Mouse (Mus musculus): ENCODE results near the gene Gm49373. TPM values are rescaled to one million over a fixed set of nuclear protein-coding genes. Genes with fewer than 3 reads are reported as not detected.
A peak's percentile ranks its signal among the peaks of the same experiment; 100 is the strongest.

Gm49373 gene
- polyA plus RNA-seq (2014; fragmentation: Nextera tagmentation; extraction: Ambion mirVana) = 0.64 and 0.90 TPM in 2 replicates

DNA sequence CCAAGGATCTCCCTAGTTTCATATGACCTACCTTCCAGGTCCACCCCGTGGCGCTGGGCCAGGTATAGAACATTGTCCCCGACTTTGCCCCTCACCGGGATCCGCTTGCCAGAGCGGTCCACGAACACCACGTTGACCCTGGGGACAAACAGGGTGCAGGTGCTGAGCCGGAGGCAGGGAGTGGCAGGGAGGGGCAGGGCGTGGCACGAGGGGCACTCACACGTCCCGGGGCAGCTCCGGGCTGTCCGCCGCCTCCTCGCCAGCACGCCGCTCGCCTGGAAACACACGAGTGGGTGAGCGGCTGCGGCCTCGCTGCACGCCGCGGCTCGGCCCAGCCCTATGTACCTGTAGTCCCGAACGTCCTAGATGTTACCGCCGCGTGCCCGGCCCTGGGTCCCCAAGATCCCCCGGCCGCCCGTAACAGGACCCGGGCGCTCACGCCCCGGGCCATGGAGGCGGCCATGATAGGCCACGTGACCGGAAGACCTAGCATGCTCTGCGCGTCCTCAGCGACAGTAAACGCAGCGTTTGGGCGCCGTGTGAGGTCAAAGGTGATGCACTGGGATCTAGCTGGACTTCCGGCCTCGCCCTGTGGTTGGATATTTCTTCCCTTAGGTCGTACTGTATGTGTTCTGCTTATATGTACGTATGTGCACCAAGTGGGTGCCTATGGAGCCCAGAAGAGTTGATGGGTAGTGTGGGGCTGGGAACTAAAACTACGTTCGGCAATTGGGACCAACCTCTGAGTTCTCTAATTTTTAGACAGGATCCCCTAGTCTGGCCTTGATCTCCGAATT, at the start of gene Gm49373, which contains the start of gene Fdx1l:
Gene Gm49373, minus strand, starts transcription at position 53 of the 797 bp plus-strand sequence.
Gene Fdx1l, minus strand, starts transcription at position 571 of the 797 bp plus-strand sequence.
- peak within 1 kb of the TSS; percentile 70 for H3K4me3 ChIP-seq (ENCODE audit: low read length)
- WGBS = 3% methylated on average over 58 of the region's 58 CpGs
- ATAC-seq (ENCODE audit: low FRiP score, low TSS enrichment) = peak; percentile 95
- peaks cover 6% of the 10 kb centered on the region; the same call in 1 of the 2 replicates for H3K4me1 ChIP-seq (ENCODE audit: control insufficient read depth, insufficient read depth, low read length)
- H3K27ac ChIP-seq (ENCODE audit: low read depth, low read length) = peak within 1 kb of the TSS; percentile 49; the same call in 1 of the 2 replicates
- peak within 1 kb of the TSS; percentile 63 for H3K4me2 ChIP-seq (replicated peaks; ENCODE audit: low read depth, low read length)
- peak within 1 kb of the TSS; percentile 82 for H3K9ac ChIP-seq (ENCODE audit: low read depth, low read length)
- no peaks in the 10 kb centered on the region for H3K27me3 ChIP-seq (ENCODE audit: control insufficient read depth, insufficient read depth, low read length)
- H3K36me3 ChIP-seq (ENCODE audit: control insufficient read depth, insufficient read depth, low read length) = peaks cover 44% of the 10 kb centered on the region
- H3K9me3 ChIP-seq (ENCODE audit: control insufficient read depth, low read length) = no peaks in the 10 kb centered on the region

DNA sequence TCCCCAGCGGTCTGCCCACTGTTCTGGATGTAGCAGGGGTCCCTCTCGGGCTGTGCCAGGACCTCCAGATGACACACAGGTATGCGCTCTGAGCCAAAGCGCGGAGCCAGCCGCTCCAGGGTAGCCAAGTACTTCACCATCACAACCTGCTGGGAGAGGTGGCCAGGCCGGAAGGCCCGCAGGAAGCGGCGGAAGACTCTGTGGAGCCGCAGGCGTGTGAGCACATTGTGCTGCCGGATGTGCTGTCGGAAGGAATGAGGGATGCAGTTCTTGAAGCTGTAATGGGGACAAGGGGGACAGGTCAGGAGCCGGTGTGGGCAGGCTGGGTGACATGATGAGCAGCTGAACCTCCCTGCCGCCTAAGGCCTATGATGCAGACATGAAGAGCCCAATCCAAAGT, 48.6 kb upstream of the Gm49373 start:
- ATAC-seq (ENCODE audit: low FRiP score, low TSS enrichment) = no peak
- H3K36me3 ChIP-seq (ENCODE audit: control insufficient read depth, insufficient read depth, low read length) = peaks cover 18% of the 10 kb centered on the region
- H3K4me1 ChIP-seq (ENCODE audit: control insufficient read depth, insufficient read depth, low read length) = no peaks in the 10 kb centered on the region
- no peak overlapping the region for H3K4me2 ChIP-seq (replicated peaks; ENCODE audit: low read depth, low read length)
- H3K4me3 ChIP-seq (ENCODE audit: low read length) = no peak overlapping the region
- H3K27ac ChIP-seq (ENCODE audit: low read depth, low read length) = no peak overlapping the region
- no peaks in the 10 kb centered on the region for H3K9me3 ChIP-seq (ENCODE audit: control insufficient read depth, low read length)
- WGBS = 90% methylated on average over 16 of the region's 16 CpGs
- H3K9ac ChIP-seq (ENCODE audit: low read depth, low read length) = no peak overlapping the region
- H3K27me3 ChIP-seq (ENCODE audit: control insufficient read depth, insufficient read depth, low read length) = no peaks in the 10 kb centered on the region

DNA sequence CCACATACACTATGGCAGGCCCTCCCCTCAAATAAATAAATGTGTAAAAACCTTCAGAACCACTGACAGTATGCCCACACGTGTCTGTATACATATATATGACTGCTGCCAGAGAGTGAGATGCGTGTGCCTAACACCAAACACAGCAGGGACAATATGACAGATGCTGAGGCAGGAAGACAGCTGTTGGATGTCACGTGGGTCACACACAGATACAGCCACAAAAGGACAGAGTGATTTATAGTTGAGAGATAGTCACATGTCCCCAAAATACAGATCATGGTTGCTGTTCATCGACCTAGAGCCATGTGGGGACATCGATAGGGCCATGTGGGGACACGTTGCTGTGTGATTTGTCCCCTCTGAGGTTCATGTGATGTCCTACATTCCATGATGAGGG, 44.2 kb upstream of the Gm49373 start:
- H3K4me2 ChIP-seq (replicated peaks; ENCODE audit: low read depth, low read length) = no peak overlapping the region
- ATAC-seq (ENCODE audit: low FRiP score, low TSS enrichment) = no peak
- no peak overlapping the region for H3K27ac ChIP-seq (ENCODE audit: low read depth, low read length)
- 74% methylated on average over 6 of the region's 6 CpGs for WGBS
- H3K4me3 ChIP-seq (ENCODE audit: low read length) = no peak overlapping the region
- no peaks in the 10 kb centered on the region for H3K4me1 ChIP-seq (ENCODE audit: control insufficient read depth, insufficient read depth, low read length)
- H3K9me3 ChIP-seq (ENCODE audit: control insufficient read depth, low read length) = no peaks in the 10 kb centered on the region
- H3K27me3 ChIP-seq (ENCODE audit: control insufficient read depth, insufficient read depth, low read length) = no peaks in the 10 kb centered on the region
- H3K9ac ChIP-seq (ENCODE audit: low read depth, low read length) = no peak overlapping the region
- H3K36me3 ChIP-seq (ENCODE audit: control insufficient read depth, insufficient read depth, low read length) = peaks cover 5% of the 10 kb centered on the region; the same call in 1 of the 2 replicates

- Histone ChIP-seq H3K4me1 (ENCODE audit: control insufficient read depth, insufficient read depth, low read length) (no peaks in the 10 kb centered on the region), H3K4me2 (replicated peaks; ENCODE audit: low read depth, low read length) (no peak overlapping the region), H3K4me3 (ENCODE audit: low read length) (no peak overlapping the region), H3K9me3 (ENCODE audit: control insufficient read depth, low read length) (no peaks in the 10 kb centered on the region), H3K9ac (ENCODE audit: low read depth, low read length) (no peak overlapping the region), H3K27me3 (ENCODE audit: control insufficient read depth, insufficient read depth, low read length) (no peaks in the 10 kb centered on the region), H3K36me3 (ENCODE audit: control insufficient read depth, insufficient read depth, low read length) (peaks cover 3% of the 10 kb centered on the region; the same call in 1 of the 2 replicates), H3K27ac (ENCODE audit: low read depth, low read length) (no peak overlapping the region)
- ATAC-seq (ENCODE audit: low FRiP score, low TSS enrichment) = no peak
- WGBS = 95% methylated on average over 8 of the region's 8 CpGs
Measured at GRCm38 (mm10) chr9:21115105-21115504, 42.2 kb upstream of the Gm49373 start.

DNA sequence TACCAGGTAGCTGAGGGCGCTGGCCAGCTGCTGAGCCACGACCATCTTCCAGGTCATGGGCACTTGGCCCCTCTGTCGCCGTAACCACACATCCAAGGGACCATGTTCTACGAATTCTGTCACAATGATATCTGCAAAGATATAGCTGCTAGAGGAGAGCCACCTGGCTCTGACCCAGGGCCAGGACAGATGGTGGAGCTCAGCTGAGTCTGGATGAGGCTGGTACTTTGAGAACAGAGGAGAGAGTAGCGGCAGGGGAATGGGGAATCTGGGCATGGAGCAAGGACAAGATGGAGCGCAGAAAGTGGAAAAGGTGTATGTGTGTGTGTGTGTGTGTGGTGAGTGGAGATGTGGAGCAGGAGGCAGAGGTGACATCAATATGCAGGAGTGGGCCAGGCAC, 41.3 kb upstream of the Gm49373 start:
- H3K9me3 ChIP-seq (ENCODE audit: control insufficient read depth, low read length) = no peaks in the 10 kb centered on the region
- no peaks in the 10 kb centered on the region for H3K4me1 ChIP-seq (ENCODE audit: control insufficient read depth, insufficient read depth, low read length)
- H3K9ac ChIP-seq (ENCODE audit: low read depth, low read length) = no peak overlapping the region
- no peak overlapping the region for H3K4me3 ChIP-seq (ENCODE audit: low read length)
- H3K4me2 ChIP-seq (replicated peaks; ENCODE audit: low read depth, low read length) = no peak overlapping the region
- H3K27ac ChIP-seq (ENCODE audit: low read depth, low read length) = no peak overlapping the region
- WGBS = 90% methylated on average over 7 of the region's 7 CpGs
- no peak for ATAC-seq (ENCODE audit: low FRiP score, low TSS enrichment)
- no peaks in the 10 kb centered on the region for H3K27me3 ChIP-seq (ENCODE audit: control insufficient read depth, insufficient read depth, low read length)
- H3K36me3 ChIP-seq (ENCODE audit: control insufficient read depth, insufficient read depth, low read length) = no peaks in the 10 kb centered on the region; the same call in 1 of the 2 replicates

- Histone ChIP-seq H3K36me3 (ENCODE audit: control insufficient read depth, insufficient read depth, low read length) (peaks cover 3% of the 10 kb centered on the region; the same call in 1 of the 2 replicates), H3K4me3 (ENCODE audit: low read length) (no peak overlapping the region), H3K27ac (ENCODE audit: low read depth, low read length) (no peak overlapping the region), H3K9ac (ENCODE audit: low read depth, low read length) (no peak overlapping the region), H3K4me1 (ENCODE audit: control insufficient read depth, insufficient read depth, low read length) (no peaks in the 10 kb centered on the region), H3K27me3 (ENCODE audit: control insufficient read depth, insufficient read depth, low read length) (no peaks in the 10 kb centered on the region), H3K4me2 (replicated peaks; ENCODE audit: low read depth, low read length) (no peak overlapping the region), H3K9me3 (ENCODE audit: control insufficient read depth, low read length) (no peaks in the 10 kb centered on the region)
- 78% methylated on average over 6 of the region's 6 CpGs for WGBS
- no peak for ATAC-seq (ENCODE audit: low FRiP score, low TSS enrichment)
Measured at GRCm38 (mm10) chr9:21113751-21114150, 40.9 kb upstream of the Gm49373 start.

- 48% methylated on average over 23 of the region's 23 CpGs for WGBS
- peak; percentile 11; the same call in 1 of the 2 replicates for ATAC-seq (ENCODE audit: low FRiP score, low TSS enrichment)
- no peaks in the 10 kb centered on the region for H3K27me3 ChIP-seq (ENCODE audit: control insufficient read depth, insufficient read depth, low read length)
- H3K4me1 ChIP-seq (ENCODE audit: control insufficient read depth, insufficient read depth, low read length) = no peaks in the 10 kb centered on the region
- H3K9me3 ChIP-seq (ENCODE audit: control insufficient read depth, low read length) = no peaks in the 10 kb centered on the region
- no peak overlapping the region for H3K27ac ChIP-seq (ENCODE audit: low read depth, low read length)
- H3K36me3 ChIP-seq (ENCODE audit: control insufficient read depth, insufficient read depth, low read length) = peaks cover 6% of the 10 kb centered on the region; the same call in 1 of the 2 replicates
- no peak overlapping the region for H3K4me3 ChIP-seq (ENCODE audit: low read length)
- H3K9ac ChIP-seq (ENCODE audit: low read depth, low read length) = no peak overlapping the region
- no peak overlapping the region for H3K4me2 ChIP-seq (replicated peaks; ENCODE audit: low read depth, low read length)
Measured at GRCm38 (mm10) chr9:21107607-21108237, 34.8 kb upstream of the Gm49373 start.

- ATAC-seq (ENCODE audit: low FRiP score, low TSS enrichment) = no peak
- H3K4me2 ChIP-seq (replicated peaks; ENCODE audit: low read depth, low read length) = no peak overlapping the region
- H3K36me3 ChIP-seq (ENCODE audit: control insufficient read depth, insufficient read depth, low read length) = peaks cover 6% of the 10 kb centered on the region; the same call in 1 of the 2 replicates
- 75% methylated on average over 5 of the region's 5 CpGs for WGBS
- no peak overlapping the region for H3K9ac ChIP-seq (ENCODE audit: low read depth, low read length)
- no peak overlapping the region for H3K27ac ChIP-seq (ENCODE audit: low read depth, low read length)
- no peaks in the 10 kb centered on the region for H3K9me3 ChIP-seq (ENCODE audit: control insufficient read depth, low read length)
- no peaks in the 10 kb centered on the region for H3K27me3 ChIP-seq (ENCODE audit: control insufficient read depth, insufficient read depth, low read length)
- no peaks in the 10 kb centered on the region for H3K4me1 ChIP-seq (ENCODE audit: control insufficient read depth, insufficient read depth, low read length)
- no peak overlapping the region for H3K4me3 ChIP-seq (ENCODE audit: low read length)
Measured at GRCm38 (mm10) chr9:21105760-21106564, 33.1 kb upstream of the Gm49373 start.
